Mouse (Mus musculus) gastrocnemius, adult 2 months (tissue): ENCODE measurements around the gene Krt84. TPM values are rescaled to one million over a fixed set of nuclear protein-coding genes. Genes with fewer than 3 reads are reported as not detected.
"Not testable (repeated sequence)": the region's sequence is repeated elsewhere in the genome, so short reads cannot be mapped to it uniquely, and the experiment has no call there.

Source experiments
- DNase-seq: peaks from one replicate; pipeline ENCODE4 v3.0.0; 2022
- H3K27ac ChIP-seq: fragments of 200-600 bp; 2 replicates; pipeline ENCODE4 v1.8.1; 2022; ENCODE audit warnings: mild to moderate bottlenecking
- H3K4me3 ChIP-seq: fragments of 200-600 bp; 2 replicates; pipeline ENCODE4 v1.8.1; 2022; ENCODE audit warnings: mild to moderate bottlenecking, moderate library complexity
- CTCF ChIP-seq: fragments of 200-600 bp; IDR thresholded peaks from 2 replicates; pipeline ENCODE4 v1.8.1; 2022; ENCODE audit warnings: antibody characterized with exemption, mild to moderate bottlenecking, moderate library complexity
- intact Hi-C: fragments of 180-260 bp; cut with DNase I; formaldehyde crosslinking; loops from one replicate; pipeline ENCODE4 v1.15.1; 2025
- total RNA-seq, 2 experiments: library from RNA; stranded (reverse); gene quantifications; 2 replicates each; pipeline ENCODE4 v1.2.3; 2021

Gene Krt84
- total RNA-seq, 2 experiments from 2014 or later: not detected

GRCm38 (mm10) chr15:101536054-101536850, 3.6 kb upstream of the Krt84 start:
- intact Hi-C loops: no loop called here
- no peak for TF ChIP-seq CTCF
- DNase-seq: no peak
- H3K4me3 ChIP-seq: no peak overlapping the region
- no peak overlapping the region for H3K27ac ChIP-seq

- intact Hi-C loops: no loop called here
- no peak for DNase-seq
- Histone ChIP-seq H3K27ac (no peak overlapping the region), H3K4me3 (no peak overlapping the region)
- no peak for TF ChIP-seq CTCF
These were observed 9.9 kb downstream of the Krt84 start for GRCm38 (mm10) chr15:101522556-101523232.

- peak; percentile 83 for DNase-seq
- Histone ChIP-seq H3K4me3 (no peak overlapping the region), H3K27ac (no peak overlapping the region)
- peak; percentile 93 for TF ChIP-seq CTCF
- intact Hi-C loops: loop anchor here (1.0 to 2.0 kb wide), 4 partner anchors 179 to 545 kb away; no protein-coding TSS in a partner anchor
These were observed 12.8 kb downstream of the Krt84 start for GRCm38 (mm10) chr15:101519792-101520191.

DNA sequence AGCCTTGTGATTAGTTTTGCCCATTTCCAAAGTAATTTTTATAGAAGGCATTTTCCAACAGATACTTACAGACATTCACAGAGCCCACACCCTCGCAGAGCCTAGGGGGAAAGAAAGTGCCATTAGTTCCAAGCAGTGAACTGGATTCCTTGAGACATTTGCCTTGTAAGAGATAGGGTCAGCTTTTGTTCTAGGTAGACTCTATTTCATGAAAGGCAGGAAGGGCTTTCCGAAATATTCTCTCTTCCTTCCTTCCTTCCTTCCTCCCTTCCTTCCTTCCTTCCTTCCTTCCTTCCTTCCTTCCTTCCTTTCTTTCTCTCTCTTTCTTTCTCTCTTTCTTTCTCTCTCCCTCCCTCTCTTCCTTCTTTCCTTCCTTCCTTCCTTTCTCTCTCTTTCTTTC, 15.5 kb downstream of the Krt84 start, which contains the start of gene Gm49425:
TSS of gene Gm49425 (minus strand) at position 101 of the 400 bp plus-strand sequence.
- DNase-seq, intact Hi-C loops: not testable (repeated sequence)

DNA sequence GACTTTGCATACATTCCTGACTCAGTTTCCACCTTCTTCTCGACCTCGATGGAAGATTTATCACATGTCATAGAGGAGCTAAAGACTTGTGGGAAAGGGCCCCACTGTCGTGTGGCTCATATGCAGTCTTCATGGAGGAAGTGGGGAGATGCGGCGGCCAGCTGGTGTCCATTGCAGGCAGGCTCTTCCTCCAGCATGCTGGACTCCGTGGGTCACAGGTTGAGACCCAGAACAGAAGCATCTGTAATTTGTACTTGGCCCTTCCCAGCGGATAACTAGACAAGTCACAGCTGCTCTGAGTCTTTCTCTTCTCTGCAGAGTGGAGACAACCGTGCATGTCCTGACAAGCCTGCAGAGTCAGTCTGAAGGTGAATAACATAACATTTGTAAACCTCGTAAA, 24.4 kb downstream of the Krt84 start:
- TF ChIP-seq CTCF: no peak
- intact Hi-C loops: no loop called here
- DNase-seq: no peak

More for the DNA sequence above, 15.5 kb downstream of the Krt84 start, which contains the start of gene Gm49425:
- H3K27ac ChIP-seq, H3K4me3 ChIP-seq: not testable (repeated sequence)

GRCm38 (mm10) chr15:101506896-101507758, 25.5 kb downstream of the Krt84 start:
- TF ChIP-seq CTCF: no peak
- H3K27ac ChIP-seq: no peak overlapping the region
- H3K4me3 ChIP-seq: no peak overlapping the region
- DNase-seq: no peak
- intact Hi-C loops: no loop called here

More for the DNA sequence above, 24.4 kb downstream of the Krt84 start:
- no peak overlapping the region for H3K4me3 ChIP-seq
- no peak overlapping the region for H3K27ac ChIP-seq

DNA sequence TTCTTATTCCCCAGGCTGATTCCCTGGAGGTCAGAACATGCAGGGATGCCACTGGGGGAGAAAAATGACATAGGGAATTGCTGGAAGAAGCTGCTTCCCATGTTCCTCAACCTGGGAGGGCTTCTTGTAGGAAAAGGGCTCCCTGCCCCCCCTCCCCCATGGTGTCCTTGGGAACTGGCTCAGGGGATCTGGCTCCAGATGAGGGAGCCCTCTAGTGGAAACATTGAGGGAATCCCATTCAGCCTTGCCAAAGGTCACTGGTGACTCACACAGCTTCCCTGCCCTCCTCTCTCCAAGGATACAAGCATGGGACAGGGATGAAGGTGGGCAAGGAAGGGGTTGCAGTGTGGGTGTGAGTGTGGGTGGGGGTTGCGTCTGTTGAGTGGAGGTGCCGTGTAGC, 35.4 kb downstream of the Krt84 start:
- intact Hi-C loops: loop anchor here (2.0 kb wide), 1 partner anchor 158 kb away; no protein-coding TSS in a partner anchor
- TF ChIP-seq CTCF: peak; percentile 62
- Histone ChIP-seq H3K4me3 (no peak overlapping the region), H3K27ac (no peak overlapping the region)
- peak; percentile 42 for DNase-seq

GRCm38 (mm10) chr15:101495266-101495665, 37.4 kb downstream of the Krt84 start:
- no peak for TF ChIP-seq CTCF
- DNase-seq: no peak
- no peak overlapping the region for H3K27ac ChIP-seq
- intact Hi-C loops: no loop called here
- no peak overlapping the region for H3K4me3 ChIP-seq

DNA sequence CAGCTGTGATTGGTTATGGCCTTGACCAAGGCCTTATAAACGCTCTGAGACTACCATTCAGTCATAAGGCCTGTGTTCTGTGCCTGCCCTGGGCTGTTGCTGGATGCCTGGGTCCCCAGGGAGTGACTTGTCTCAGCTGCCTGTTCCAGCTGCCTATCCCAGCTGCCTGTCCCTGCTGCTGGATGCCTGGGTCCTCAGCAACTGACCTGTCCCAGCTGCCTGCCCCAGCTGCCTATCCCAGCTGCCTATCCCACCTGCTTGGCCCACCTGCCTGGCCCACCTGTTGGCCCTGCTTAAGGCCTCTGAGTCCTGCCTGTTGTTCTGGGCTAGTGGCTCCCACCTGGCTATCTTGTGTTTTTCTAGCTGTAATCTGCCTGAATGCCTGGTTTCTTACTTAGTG, 38.4 kb downstream of the Krt84 start:
- TF ChIP-seq CTCF: no peak
- no peak for DNase-seq
- intact Hi-C loops: no loop called here
- no peak overlapping the region for H3K4me3 ChIP-seq
- H3K27ac ChIP-seq: no peak overlapping the region

GRCm38 (mm10) chr15:101493713-101494112, 38.9 kb downstream of the Krt84 start:
- intact Hi-C loops: no loop called here
- H3K27ac ChIP-seq: no peak overlapping the region
- TF ChIP-seq CTCF: no peak
- no peak for DNase-seq
- H3K4me3 ChIP-seq: no peak overlapping the region

GRCm38 (mm10) chr15:101492718-101493117, 39.9 kb downstream of the Krt84 start:
- TF ChIP-seq CTCF: no peak
- no peak for DNase-seq
- Histone ChIP-seq H3K4me3 (no peak overlapping the region), H3K27ac (no peak overlapping the region)
- intact Hi-C loops: no loop called here

DNA sequence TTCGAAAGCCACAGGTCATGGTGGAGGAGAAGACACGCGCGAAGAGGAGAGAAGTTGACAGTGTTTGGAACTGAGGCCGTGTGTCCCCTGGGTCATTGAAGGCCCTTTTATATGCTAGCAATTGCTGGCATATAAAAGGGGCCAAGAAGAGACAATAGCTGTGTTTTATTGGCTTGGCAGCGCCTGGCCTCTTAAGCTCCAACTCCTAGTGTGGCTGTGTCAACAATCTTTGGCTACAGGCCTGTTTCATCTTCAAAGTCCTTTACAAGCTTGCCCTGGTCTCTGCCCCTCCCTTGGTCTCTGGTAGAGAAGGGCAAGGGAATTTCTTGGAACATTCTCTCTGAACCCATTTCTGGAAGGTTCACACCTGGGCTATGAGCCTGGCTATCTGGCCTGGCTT, 41.2 kb downstream of the Krt84 start, which contains the start of gene Krt83:
TSS of gene Krt83 (minus strand) at position 82 of the 400 bp plus-strand sequence.
- no peak for TF ChIP-seq CTCF
- Histone ChIP-seq H3K4me3 (no peak within 1 kb of the TSS), H3K27ac (no peak within 1 kb of the TSS)
- intact Hi-C loops: no loop called here
- no peak for DNase-seq
